Mouse (Mus musculus): ENCODE results near the gene Zfp944. TPM values are rescaled to one million over a fixed set of nuclear protein-coding genes. Genes with fewer than 3 reads are reported as not detected.

Gene Zfp944
- polyA plus RNA-seq (2014; fragmentation: Illumina TruSeq; extraction: RNeasy Lipid Tissue Mini Kit (QIAGEN cat#74804); ENCODE audit: low read depth, low replicate concordance) = 41.6 TPM

GRCm38 (mm10) chr17:22361101-22361781 is at the start of gene Zfp944, which contains the start of gene Zfp758:
TSS of gene Zfp944 (minus strand) at chr17:22361400.
TSS of gene Zfp758 (plus strand) at chr17:22361453.

GRCm38 (mm10) chr17:22314730-22315226 is 46.4 kb downstream of the Zfp944 start, which contains the start of gene CT030661.1:
TSS of gene CT030661.1 (minus strand) at chr17:22314837.

Other genes with a start within 250 kb of the Zfp944 start
- 5.8 TPM for gene Zfp947, start 195.2 kb downstream of the Zfp944 start, polyA plus RNA-seq (2014; fragmentation: Illumina TruSeq; extraction: RNeasy Lipid Tissue Mini Kit (QIAGEN cat#74804); ENCODE audit: low read depth, low replicate concordance)
- gene Zfp994, start 135.8 kb downstream of the Zfp944 start, polyA plus RNA-seq (2014; fragmentation: Illumina TruSeq; extraction: RNeasy Lipid Tissue Mini Kit (QIAGEN cat#74804); ENCODE audit: low read depth, low replicate concordance) = 21.6 TPM
- 59.6 TPM for gene CT030661.1, start 46.6 kb downstream of the Zfp944 start, polyA plus RNA-seq (2014; fragmentation: Illumina TruSeq; extraction: RNeasy Lipid Tissue Mini Kit (QIAGEN cat#74804); ENCODE audit: low read depth, low replicate concordance)
- 63.6 TPM for gene Zfp758, start 53 bp upstream of the Zfp944 start, polyA plus RNA-seq (2014; fragmentation: Illumina TruSeq; extraction: RNeasy Lipid Tissue Mini Kit (QIAGEN cat#74804); ENCODE audit: low read depth, low replicate concordance)
- 49.7 TPM for gene Zfp946, start 62.8 kb upstream of the Zfp944 start, polyA plus RNA-seq (2014; fragmentation: Illumina TruSeq; extraction: RNeasy Lipid Tissue Mini Kit (QIAGEN cat#74804); ENCODE audit: low read depth, low replicate concordance)
- not detected for gene Vmn2r111, start 212.1 kb upstream of the Zfp944 start, polyA plus RNA-seq (2014; fragmentation: Illumina TruSeq; extraction: RNeasy Lipid Tissue Mini Kit (QIAGEN cat#74804); ENCODE audit: low read depth, low replicate concordance)
- not detected for gene Vmn2r112, start 239.6 kb upstream of the Zfp944 start, polyA plus RNA-seq (2014; fragmentation: Illumina TruSeq; extraction: RNeasy Lipid Tissue Mini Kit (QIAGEN cat#74804); ENCODE audit: low read depth, low replicate concordance)

All from adrenal gland, adult 10 weeks (tissue).